Mouse (Mus musculus) ovary, adult 2 months (tissue): ENCODE data around the gene Trap1. TPM values are rescaled to one million over a fixed set of nuclear protein-coding genes. Genes with fewer than 3 reads are reported as not detected.

Experiments
- polyA plus RNA-seq: library from polyadenylated mRNA; depleted of rRNA; stranded (reverse); fragments of >200 nt; gene quantifications from 2 replicates; pipeline ENCODE4 v1.2.3, GENCODE M21; 2012; rRNA removed

Trap1 gene
- polyA plus RNA-seq = 109 and 128 TPM in 2 replicates

DNA sequence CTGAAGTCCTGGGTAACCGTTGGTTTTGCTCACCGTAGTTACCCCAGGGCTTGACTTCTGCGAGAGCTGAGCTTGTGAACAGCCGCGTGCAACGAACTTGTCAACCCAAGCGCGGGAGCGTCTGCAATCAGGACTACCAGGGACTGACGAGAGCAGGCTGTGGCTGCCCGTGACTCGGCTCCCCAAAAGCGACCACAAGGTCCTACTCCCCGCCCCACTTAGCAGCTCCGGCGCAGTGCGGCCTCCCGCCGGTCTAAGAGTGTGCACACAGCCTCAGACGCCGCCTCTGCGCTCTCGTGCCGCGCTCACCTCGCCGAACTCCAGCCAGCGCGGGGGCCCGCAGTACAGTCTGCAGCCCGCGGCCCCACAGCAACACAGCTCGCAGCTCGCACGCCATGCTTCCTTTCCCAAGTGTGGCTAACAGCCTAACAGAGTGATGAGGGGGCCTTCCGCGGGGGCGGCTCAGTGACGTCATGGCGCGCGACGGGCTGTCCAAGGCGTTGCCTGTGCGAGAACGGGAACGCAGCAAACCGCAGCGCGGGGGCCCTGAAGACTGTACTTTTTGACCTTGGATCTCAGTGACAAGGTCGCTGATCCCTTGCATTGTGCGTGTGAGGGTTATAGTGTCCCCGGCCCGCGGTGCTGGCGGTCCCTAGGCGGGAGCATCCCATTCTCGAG lies at the start of gene Trap1:
Trap1 (minus strand) TSS at position 444 of the 678 bp plus-strand sequence.

GRCm38 (mm10) chr16:4036807-4037206 lies 40.8 kb downstream of the Trap1 start, which contains the start of gene Dnase1:
Gene Dnase1, plus strand, starts transcription at chr16:4036942.

DNA sequence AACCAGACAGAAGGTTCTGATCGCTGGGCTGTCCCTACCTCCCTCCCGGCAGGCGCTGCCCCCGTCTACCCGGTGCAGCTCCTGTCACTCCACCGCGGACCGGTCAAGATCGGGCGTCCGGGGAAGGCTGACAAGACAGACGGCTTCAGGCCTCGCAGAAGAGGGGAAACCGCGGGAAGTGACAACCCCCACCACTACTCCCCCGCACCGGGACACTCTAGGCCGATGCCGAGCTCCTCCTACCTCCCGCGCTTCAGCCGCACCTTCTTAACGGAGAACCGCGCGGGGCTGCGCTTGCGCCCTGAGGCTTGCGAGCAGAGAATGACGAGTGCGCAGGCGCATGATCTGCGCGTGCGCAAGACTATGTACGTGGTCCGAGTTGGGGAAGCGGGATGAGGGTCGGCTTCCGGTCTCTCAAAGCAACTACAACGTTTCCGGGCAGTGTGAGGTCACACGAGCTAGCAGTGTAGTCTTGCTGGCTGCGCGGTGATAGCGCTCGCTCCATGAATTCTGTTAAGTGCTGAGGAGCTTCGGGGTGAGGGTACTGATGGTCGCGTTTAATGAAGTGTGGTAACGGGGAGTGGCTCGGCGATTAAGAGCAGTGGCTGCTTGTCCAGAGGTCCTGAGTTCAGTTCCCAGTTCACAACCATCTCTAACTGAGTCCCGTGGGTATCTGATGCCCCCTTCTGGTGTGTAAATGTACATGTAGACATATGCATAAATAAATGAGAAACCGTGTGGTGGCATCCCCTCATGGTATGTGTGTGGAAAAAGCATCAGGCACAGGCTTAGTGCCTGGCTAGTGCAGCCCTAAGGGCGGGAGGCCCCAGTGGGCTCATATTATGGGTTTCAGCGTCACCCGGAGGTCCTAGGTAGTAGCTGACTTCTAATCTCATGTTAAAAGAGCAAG lies 73.9 kb downstream of the Trap1 start, which contains the start of gene Slx4:
Slx4 (minus strand) TSS at position 282 of the 910 bp plus-strand sequence.

Other genes starting within 250 kb of the Trap1 start
- gene Olfr15, start 246.9 kb downstream of the Trap1 start, polyA plus RNA-seq = not detected in 2 replicates
- gene Zfp174, start 230.6 kb downstream of the Trap1 start, polyA plus RNA-seq = 1.4 and 2.0 TPM in 2 replicates
- gene Naa60, start 205.5 kb downstream of the Trap1 start, polyA plus RNA-seq = 56.7 and 67.1 TPM in 2 replicates
- gene Zfp597, start 193.3 kb downstream of the Trap1 start, polyA plus RNA-seq = 2.3 and 2.6 TPM in 2 replicates
- gene Gm20695, start 193.2 kb downstream of the Trap1 start, polyA plus RNA-seq = not detected in 2 replicates
- 18.9 and 19.0 TPM in 2 replicates for gene 1700037C18Rik, start 169.1 kb downstream of the Trap1 start, polyA plus RNA-seq
- gene Cluap1, start 169.0 kb downstream of the Trap1 start, polyA plus RNA-seq = 7.5 and 10.2 TPM in 2 replicates
- gene Nlrc3, start 101.2 kb downstream of the Trap1 start, polyA plus RNA-seq = 6.5 and 8.0 TPM in 2 replicates
- 24.4 and 27.5 TPM in 2 replicates for gene Slx4, start 74.1 kb downstream of the Trap1 start, polyA plus RNA-seq
- 0.21 and 0.25 TPM in 2 replicates for gene Dnase1, start 40.9 kb downstream of the Trap1 start, polyA plus RNA-seq
- 22.1 and 30.1 TPM in 2 replicates for gene Crebbp, start 136.2 kb upstream of the Trap1 start, polyA plus RNA-seq